Mouse (Mus musculus) spleen, adult 2 months (tissue): ENCODE results near the gene Fga.

Experiments
- CTCF ChIP-seq: fragments of 200-500 bp; IDR thresholded peaks from 2 replicates; pipeline ENCODE4 v1.5.1; 2011; ENCODE audit warnings: mild to moderate bottlenecking, inconsistent platforms; ENCODE audit not compliant: insufficient read depth, insufficient read length, insufficient replicate concordance; ENCODE audit errors: extremely low read depth
- POLR2A ChIP-seq: fragments of 200-500 bp; IDR thresholded peaks from 2 replicates; pipeline ENCODE4 v1.6.1; 2011; ENCODE audit warnings: low read depth, low read length, inconsistent platforms

GRCm38 (mm10) chr3:83054759-83055158 is 28.9 kb downstream of the Fga start:
- TF ChIP-seq CTCF: no peak
- no peak for TF ChIP-seq POLR2A
